Mouse (Mus musculus) heart, postnatal 14 days (tissue): Measurements from ENCODE around the gene Cabp1. TPM values are rescaled to one million over a fixed set of nuclear protein-coding genes. Genes with fewer than 3 reads are reported as not detected.
"Not testable (repeated sequence)": the region's sequence is repeated elsewhere in the genome, so short reads cannot be mapped to it uniquely, and the experiment has no call there.

Experiments
- DNase-seq, 2 experiments: peaks; one replicate each; pipeline ENCODE4 v3.0.0; 2021 to 2022
- intact Hi-C: fragments of 180-260 bp; cut with DNase I; formaldehyde crosslinking; loops from one replicate; pipeline ENCODE4 v1.15.1; 2025
- total RNA-seq, 2 experiments: library from RNA; stranded (reverse); gene quantifications; 2 replicates each; pipeline ENCODE4 v1.2.3; 2021

Gene Cabp1
- total RNA-seq, 2 experiments from 2014 or later: 3.5 to 4.0 TPM

- peak in 1 of 2 experiments; percentile 49 for DNase-seq
- intact Hi-C loops: no loop called here
Observed at GRCm38 (mm10) chr5:115181248-115181940, 12.8 kb downstream of the Cabp1 start.

GRCm38 (mm10) chr5:115179596-115179995, 14.6 kb downstream of the Cabp1 start:
- intact Hi-C loops: no loop called here
- DNase-seq: no peak

- no peak for DNase-seq
- intact Hi-C loops: no loop called here
Observed at GRCm38 (mm10) chr5:115177866-115178265, 16.3 kb downstream of the Cabp1 start.

GRCm38 (mm10) chr5:115174554-115174953, 19.6 kb downstream of the Cabp1 start:
- DNase-seq: no peak
- intact Hi-C loops: no loop called here

GRCm38 (mm10) chr5:115170150-115170549, 24.0 kb downstream of the Cabp1 start:
- no peak for DNase-seq
- intact Hi-C loops: no loop called here

- intact Hi-C loops: no loop called here
Observed at GRCm38 (mm10) chr5:115168641-115169415, 25.4 kb downstream of the Cabp1 start.

GRCm38 (mm10) chr5:115167396-115167795, 26.8 kb downstream of the Cabp1 start:
- intact Hi-C loops: no loop called here
- DNase-seq: no peak

More at GRCm38 (mm10) chr5:115168641-115169415, 25.4 kb downstream of the Cabp1 start:
- DNase-seq: no peak

GRCm38 (mm10) chr5:115166815-115167194, 27.4 kb downstream of the Cabp1 start:
- no peak for DNase-seq
- intact Hi-C loops: no loop called here

- peak in 1 of 2 experiments; percentile 57 for DNase-seq
- intact Hi-C loops: no loop called here
Observed at GRCm38 (mm10) chr5:115165895-115166814, 28.0 kb downstream of the Cabp1 start.

- DNase-seq: no peak
- intact Hi-C loops: no loop called here
Observed at GRCm38 (mm10) chr5:115165351-115165750, 28.8 kb downstream of the Cabp1 start.

- intact Hi-C loops, DNase-seq: not testable (repeated sequence)
Observed at GRCm38 (mm10) chr5:115164446-115164845, 29.7 kb downstream of the Cabp1 start.

- DNase-seq: peak; percentile 65 to 75
- intact Hi-C loops: loop anchor here (1.0 kb wide), 1 partner anchor 38 kb away; no protein-coding TSS in a partner anchor
Observed at GRCm38 (mm10) chr5:115163563-115163962, 30.6 kb downstream of the Cabp1 start.

- intact Hi-C loops: loop anchor here (2.0 kb wide), 1 partner anchor 75 kb away; no protein-coding TSS in a partner anchor
- not testable (repeated sequence) for DNase-seq
Observed at GRCm38 (mm10) chr5:115161940-115162279, 32.3 kb downstream of the Cabp1 start.

GRCm38 (mm10) chr5:115161064-115161939, 32.9 kb downstream of the Cabp1 start:
- no peak for DNase-seq
- intact Hi-C loops: loop anchor here (2.0 kb wide), 1 partner anchor 75 kb away; no protein-coding TSS in a partner anchor

GRCm38 (mm10) chr5:115160655-115161054, 33.5 kb downstream of the Cabp1 start:
- no peak for DNase-seq
- intact Hi-C loops: loop anchor here (2.0 kb wide), 1 partner anchor 76 kb away; no protein-coding TSS in a partner anchor

GRCm38 (mm10) chr5:115159165-115159564, 35.0 kb downstream of the Cabp1 start:
- no peak for DNase-seq
- intact Hi-C loops: no loop called here

- peak; percentile 99 for DNase-seq
- intact Hi-C loops: no loop called here
Observed at GRCm38 (mm10) chr5:115158040-115158983, 35.9 kb downstream of the Cabp1 start, which contains the start of gene Mlec. Mlec (minus strand) TSS chr5:115158179.

GRCm38 (mm10) chr5:115156933-115157589, 37.1 kb downstream of the Cabp1 start:
- intact Hi-C loops: no loop called here
- no peak for DNase-seq
